Mouse (Mus musculus) left cerebral cortex, adult 18-20 months (tissue): ENCODE results near the gene Tank. TPM values are rescaled to one million over a fixed set of nuclear protein-coding genes. Genes with fewer than 3 reads are reported as not detected.
A peak's percentile ranks its signal among the peaks of the same experiment; 100 is the strongest.

Source experiments
- DNase-seq, 2 experiments: peaks; one replicate each; pipeline ENCODE4 v3.0.0; 2021 to 2022; ENCODE audit warnings: low spot score in 2 of 2, mixed read lengths in 1 of 2
- long read RNA-seq, 2 experiments: library from polyadenylated mRNA; stranded (forward); transcript quantifications; one replicate each; pipeline ENCODE4 v2.0.0; 2021
- total RNA-seq, 2 experiments: library from RNA; stranded (reverse); gene quantifications; 2 replicates each; pipeline ENCODE4 v1.2.3; 2021

The Tank gene
- total RNA-seq = 10 to 100 TPM; 27.0 to 29.4 TPM
- long read RNA-seq, experiment 1, transcript Tank-203 (8 exons, 2,039 nt) = major isoform, 11 of 22 reads
- long read RNA-seq, experiment 1, partial matches to known transcripts = 0 of 22 reads
- long read RNA-seq, experiment 1, other reads (novel, unspliced or antisense) = 10 of 22 reads
- long read RNA-seq, experiment 2, transcript Tank-203 (8 exons, 2,039 nt) = major isoform, 7 of 15 reads
- long read RNA-seq, experiment 2, partial matches to known transcripts = 2 of 15 reads
- long read RNA-seq, experiment 2, other reads (novel, unspliced or antisense) = 6 of 15 reads

GRCm38 (mm10) chr2:61578433-61578832 lies at the start of gene Tank:
Tank (plus strand) TSS chr2:61578585.
- DNase-seq = no peak

- DNase-seq = no peak
Observed at GRCm38 (mm10) chr2:61532326-61532725, 46.1 kb upstream of the Tank start.

GRCm38 (mm10) chr2:61533131-61533530 lies 45.3 kb upstream of the Tank start:
- peak; percentile 50 to 54 for DNase-seq

GRCm38 (mm10) chr2:61536901-61537300 lies 41.5 kb upstream of the Tank start:
- DNase-seq = no peak

GRCm38 (mm10) chr2:61539378-61539777 lies 39.0 kb upstream of the Tank start:
- no peak for DNase-seq

GRCm38 (mm10) chr2:61542426-61542825 lies 36.0 kb upstream of the Tank start:
- DNase-seq = no peak

GRCm38 (mm10) chr2:61545666-61546065 lies 32.7 kb upstream of the Tank start:
- no peak for DNase-seq

- no peak for DNase-seq
Observed at GRCm38 (mm10) chr2:61548021-61548420, 30.4 kb upstream of the Tank start.

GRCm38 (mm10) chr2:61551680-61552079 lies 26.7 kb upstream of the Tank start:
- no peak for DNase-seq

GRCm38 (mm10) chr2:61555367-61555766 lies 23.0 kb upstream of the Tank start:
- DNase-seq = no peak

GRCm38 (mm10) chr2:61555825-61556224 lies 22.6 kb upstream of the Tank start:
- DNase-seq = no peak

- DNase-seq = no peak
Observed at GRCm38 (mm10) chr2:61556639-61557038, 21.7 kb upstream of the Tank start.

- no peak for DNase-seq
Observed at GRCm38 (mm10) chr2:61557848-61558471, 20.4 kb upstream of the Tank start.

- no peak for DNase-seq
Observed at GRCm38 (mm10) chr2:61561058-61561457, 17.3 kb upstream of the Tank start.

GRCm38 (mm10) chr2:61563202-61563601 lies 15.2 kb upstream of the Tank start:
- DNase-seq = no peak

GRCm38 (mm10) chr2:61567045-61567783 lies 11.2 kb upstream of the Tank start:
- DNase-seq = no peak

GRCm38 (mm10) chr2:61569181-61569580 lies 9.2 kb upstream of the Tank start:
- DNase-seq = no peak

GRCm38 (mm10) chr2:61571343-61571955 lies 6.9 kb upstream of the Tank start:
- DNase-seq = no peak

- DNase-seq = no peak
Observed at GRCm38 (mm10) chr2:61576497-61576896, 1.9 kb upstream of the Tank start.

- DNase-seq = no peak
Observed at GRCm38 (mm10) chr2:61576928-61577695, 1.3 kb upstream of the Tank start.

- no peak for DNase-seq
Observed at GRCm38 (mm10) chr2:61577696-61578062, 706 bp upstream of the Tank start.
